Mouse (Mus musculus) 3T3-L1 (cell line): ENCODE data around the gene Gm49380.
A peak's percentile ranks its signal among the peaks of the same experiment; 100 is the strongest.

Experiments used
- DNase-seq: peaks from one replicate; pipeline ENCODE4 v3.0.0-alpha.2; 2015; ENCODE audit warnings: low read depth, low spot score

Gm49380 gene

GRCm38 (mm10) chr9:44047571-44048490 lies 65.5 kb downstream of the Gm49380 start:
- no peak for DNase-seq

GRCm38 (mm10) chr9:44047071-44047470 lies 66.2 kb downstream of the Gm49380 start:
- DNase-seq: no peak

- DNase-seq: no peak
Observed at GRCm38 (mm10) chr9:44046426-44046825, 66.9 kb downstream of the Gm49380 start.

- no peak for DNase-seq
Observed at GRCm38 (mm10) chr9:44045884-44046272, 67.4 kb downstream of the Gm49380 start.

- DNase-seq: no peak
Observed at GRCm38 (mm10) chr9:44045158-44045883, 68.0 kb downstream of the Gm49380 start.

- DNase-seq: peak; percentile 24
Observed at GRCm38 (mm10) chr9:44044426-44045157, 68.7 kb downstream of the Gm49380 start.

- no peak for DNase-seq
Observed at GRCm38 (mm10) chr9:44043708-44044425, 69.4 kb downstream of the Gm49380 start.

- DNase-seq: peak; percentile 67
Observed at GRCm38 (mm10) chr9:44042836-44043707, 70.2 kb downstream of the Gm49380 start, which contains the start of gene Thy1. Gene Thy1, plus strand, starts transcription at chr9:44043384.

GRCm38 (mm10) chr9:44042396-44042680 lies 71.0 kb downstream of the Gm49380 start:
- DNase-seq: no peak

- no peak for DNase-seq
Observed at GRCm38 (mm10) chr9:44041511-44042395, 71.5 kb downstream of the Gm49380 start.

- no peak for DNase-seq
Observed at GRCm38 (mm10) chr9:44037106-44037505, 76.2 kb downstream of the Gm49380 start.

- no peak for DNase-seq
Observed at GRCm38 (mm10) chr9:44033957-44034727, 79.2 kb downstream of the Gm49380 start.

- DNase-seq: no peak
Observed at GRCm38 (mm10) chr9:44033317-44033716, 80.0 kb downstream of the Gm49380 start.

GRCm38 (mm10) chr9:44031946-44032345 lies 81.4 kb downstream of the Gm49380 start:
- no peak for DNase-seq

GRCm38 (mm10) chr9:44031079-44031478 lies 82.2 kb downstream of the Gm49380 start:
- no peak for DNase-seq

- DNase-seq: no peak
Observed at GRCm38 (mm10) chr9:44030646-44031045, 82.7 kb downstream of the Gm49380 start.

GRCm38 (mm10) chr9:44029580-44030236 lies 83.6 kb downstream of the Gm49380 start:
- DNase-seq: peak; percentile 21

- DNase-seq: no peak
Observed at GRCm38 (mm10) chr9:44024096-44024495, 89.2 kb downstream of the Gm49380 start.
